Mouse (Mus musculus): ENCODE measurements around the gene Gm8159. TPM values are rescaled to one million over a fixed set of nuclear protein-coding genes. Genes with fewer than 3 reads are reported as not detected.
"Not testable (repeated sequence)": the region's sequence is repeated elsewhere in the genome, so short reads cannot be mapped to it uniquely, and the experiment has no call there.

Gene Gm8159
- polyA plus RNA-seq (2014; fragmentation: Nextera tagmentation; extraction: Ambion mirVana) = not detected in 2 replicates

- not testable (repeated sequence) for H3K36me3 ChIP-seq (ENCODE audit: control insufficient read depth, insufficient read depth, low read length); H3K9me3 ChIP-seq (ENCODE audit: control insufficient read depth, low read length); DNase-seq; H3K4me1 ChIP-seq (ENCODE audit: control insufficient read depth, insufficient read depth, low read length); H3K27me3 ChIP-seq (ENCODE audit: control insufficient read depth, insufficient read depth, low read length); ATAC-seq (ENCODE audit: low FRiP score, low TSS enrichment); H3K4me2 ChIP-seq (ENCODE audit: low read length); H3K9ac ChIP-seq (replicated peaks; ENCODE audit: low read length); H3K27ac ChIP-seq (replicated peaks; ENCODE audit: low read depth, low read length); H3K4me3 ChIP-seq (replicated peaks; ENCODE audit: low read depth, low read length)
- WGBS = no CpG with 5 or more reads among the region's 2 CpGs
Observed at GRCm38 (mm10) chr14:4632052-4632451, at the start of gene Gm8159. Gene Gm8159, plus strand, starts transcription at chr14:4632352.

GRCm38 (mm10) chr14:4649309-4649708 lies 17.2 kb downstream of the Gm8159 start:
- not testable (repeated sequence) for H3K27me3 ChIP-seq (ENCODE audit: control insufficient read depth, insufficient read depth, low read length); H3K9me3 ChIP-seq (ENCODE audit: control insufficient read depth, low read length); H3K36me3 ChIP-seq (ENCODE audit: control insufficient read depth, insufficient read depth, low read length); H3K4me1 ChIP-seq (ENCODE audit: control insufficient read depth, insufficient read depth, low read length); ATAC-seq (ENCODE audit: low FRiP score, low TSS enrichment); H3K27ac ChIP-seq (replicated peaks; ENCODE audit: low read depth, low read length)
- Histone ChIP-seq H3K4me3 (replicated peaks; ENCODE audit: low read depth, low read length) (peak overlapping the region; percentile 28), H3K4me2 (ENCODE audit: low read length) (peak overlapping the region; percentile 56), H3K9ac (replicated peaks; ENCODE audit: low read length) (peak overlapping the region; percentile 44; the same call in 1 of the 2 replicates)
- 4% methylated on average over 17 of the region's 18 CpGs for WGBS
- DNase-seq = peak; percentile 2

- H3K36me3 ChIP-seq (ENCODE audit: control insufficient read depth, insufficient read depth, low read length); H3K4me1 ChIP-seq (ENCODE audit: control insufficient read depth, insufficient read depth, low read length); H3K27me3 ChIP-seq (ENCODE audit: control insufficient read depth, insufficient read depth, low read length); DNase-seq; H3K9me3 ChIP-seq (ENCODE audit: control insufficient read depth, low read length); ATAC-seq (ENCODE audit: low FRiP score, low TSS enrichment); H3K4me3 ChIP-seq (replicated peaks; ENCODE audit: low read depth, low read length); H3K27ac ChIP-seq (replicated peaks; ENCODE audit: low read depth, low read length); H3K9ac ChIP-seq (replicated peaks; ENCODE audit: low read length): not testable (repeated sequence)
- peak overlapping the region; percentile 56; the same call in 1 of the 2 replicates for H3K4me2 ChIP-seq (ENCODE audit: low read length)
- 7% methylated on average over 3 of the region's 9 CpGs for WGBS
Observed at GRCm38 (mm10) chr14:4650324-4650723, 18.2 kb downstream of the Gm8159 start.

- H3K4me1 ChIP-seq (ENCODE audit: control insufficient read depth, insufficient read depth, low read length); H3K27ac ChIP-seq (replicated peaks; ENCODE audit: low read depth, low read length); ATAC-seq (ENCODE audit: low FRiP score, low TSS enrichment); H3K9me3 ChIP-seq (ENCODE audit: control insufficient read depth, low read length); H3K9ac ChIP-seq (replicated peaks; ENCODE audit: low read length); H3K36me3 ChIP-seq (ENCODE audit: control insufficient read depth, insufficient read depth, low read length); H3K4me2 ChIP-seq (ENCODE audit: low read length); H3K27me3 ChIP-seq (ENCODE audit: control insufficient read depth, insufficient read depth, low read length); H3K4me3 ChIP-seq (replicated peaks; ENCODE audit: low read depth, low read length); DNase-seq: not testable (repeated sequence)
- WGBS = no CpG with 5 or more reads among the region's 2 CpGs
Observed at GRCm38 (mm10) chr14:4663892-4664291, 31.7 kb downstream of the Gm8159 start, which contains the start of gene Gm3239. Gene Gm3239, plus strand, starts transcription at chr14:4664192.

Other genes starting within 250 kb of the Gm8159 start
- not detected in 2 replicates for gene Gm3159, start 234.8 kb upstream of the Gm8159 start, polyA plus RNA-seq (2014; fragmentation: Nextera tagmentation; extraction: Ambion mirVana)
- gene Gm3164, start 216.9 kb upstream of the Gm8159 start, polyA plus RNA-seq (2014; fragmentation: Nextera tagmentation; extraction: Ambion mirVana) = 6.2 and 8.7 TPM in 2 replicates
- 1.7 and 2.0 TPM in 2 replicates for gene Gm3173, start 201.4 kb upstream of the Gm8159 start, polyA plus RNA-seq (2014; fragmentation: Nextera tagmentation; extraction: Ambion mirVana)
- not detected in 2 replicates for gene Gm3182, start 150.6 kb upstream of the Gm8159 start, polyA plus RNA-seq (2014; fragmentation: Nextera tagmentation; extraction: Ambion mirVana)
- not detected in 2 replicates for gene Gm3047, start 76.9 kb upstream of the Gm8159 start, polyA plus RNA-seq (2014; fragmentation: Nextera tagmentation; extraction: Ambion mirVana)
- 1.2 and 2.1 TPM in 2 replicates for gene Gm3239, start 31.8 kb downstream of the Gm8159 start, polyA plus RNA-seq (2014; fragmentation: Nextera tagmentation; extraction: Ambion mirVana)
- gene Gm7876, start 76.9 kb downstream of the Gm8159 start, polyA plus RNA-seq (2014; fragmentation: Nextera tagmentation; extraction: Ambion mirVana) = not detected in 2 replicates
- 4.1 and 5.1 TPM in 2 replicates for gene Gm3252, start 94.4 kb downstream of the Gm8159 start, polyA plus RNA-seq (2014; fragmentation: Nextera tagmentation; extraction: Ambion mirVana)
- not detected in 2 replicates for gene Gm9602, start 144.0 kb downstream of the Gm8159 start, polyA plus RNA-seq (2014; fragmentation: Nextera tagmentation; extraction: Ambion mirVana)
- not detected in 2 replicates for gene Gm3269, start 205.8 kb downstream of the Gm8159 start, polyA plus RNA-seq (2014; fragmentation: Nextera tagmentation; extraction: Ambion mirVana)
- 3.0 and 4.4 TPM in 2 replicates for gene Gm3264, start 223.2 kb downstream of the Gm8159 start, polyA plus RNA-seq (2014; fragmentation: Nextera tagmentation; extraction: Ambion mirVana)